Mouse (Mus musculus) midbrain, postnatal 0 days (tissue): ENCODE results near the gene Fibp. TPM values are rescaled to one million over a fixed set of nuclear protein-coding genes. Genes with fewer than 3 reads are reported as not detected.

Experiments
- ATAC-seq: fragments of 200-750 bp; cut with Nextera tagmentation; 2 replicates; pipeline ENCODE4 v1.8.0; 2017; ENCODE audit warnings: moderate number of reproducible peaks, mild to moderate bottlenecking, moderate TSS enrichment, moderate library complexity; ENCODE audit not compliant: low FRiP score
- DNase-seq: peaks from one replicate; pipeline ENCODE4 v3.0.0-alpha.2; 2015; ENCODE audit warnings: low spot score
- H3K27ac ChIP-seq: fragments of 300-500 bp; sonication (generic); 2 replicates; pipeline ENCODE4 v1.5.1; 2014; ENCODE audit warnings: low read depth, mild to moderate bottlenecking, low read length, mixed read lengths
- H3K27me3 ChIP-seq: fragments of 300-500 bp; sonication (generic); 2 replicates; pipeline ENCODE4 v1.6.1; 2014; ENCODE audit warnings: low read length, control low read depth, mixed read lengths; ENCODE audit not compliant: insufficient read depth
- H3K36me3 ChIP-seq: fragments of 300-500 bp; sonication (generic); 2 replicates; pipeline ENCODE4 v1.6.1; 2014; ENCODE audit warnings: low read length, control low read depth, mixed read lengths; ENCODE audit not compliant: insufficient read depth
- H3K4me1 ChIP-seq: fragments of 300-500 bp; sonication (generic); 2 replicates; pipeline ENCODE4 v1.6.1; 2014; ENCODE audit warnings: mild to moderate bottlenecking, control low read depth, antibody characterized with exemption, low read length, mixed read lengths; ENCODE audit not compliant: insufficient read depth
- H3K4me2 ChIP-seq: fragments of 300-500 bp; sonication (generic); 2 replicates; pipeline ENCODE4 v1.6.1; 2014; ENCODE audit warnings: low read depth, mild to moderate bottlenecking, low read length, mixed read lengths; ENCODE audit not compliant: poor library complexity, severe bottlenecking
- H3K4me3 ChIP-seq: fragments of 300-500 bp; sonication (generic); 2 replicates; pipeline ENCODE4 v1.5.1; 2014; ENCODE audit warnings: low read depth, mild to moderate bottlenecking, low read length, moderate library complexity
- H3K9ac ChIP-seq: fragments of 300-500 bp; sonication (generic); replicated peaks from 2 replicates; pipeline ENCODE4 v1.6.1; 2014; ENCODE audit warnings: mild to moderate bottlenecking, low read length, moderate library complexity, mixed read lengths; ENCODE audit not compliant: poor library complexity, severe bottlenecking
- H3K9me3 ChIP-seq: fragments of 300-500 bp; sonication (generic); 2 replicates; pipeline ENCODE4 v1.6.1; 2016; ENCODE audit warnings: low read length, control low read depth
- CTCF ChIP-seq: IDR thresholded peaks from 2 replicates; pipeline ENCODE4 v1.5.1; 2016; ENCODE audit warnings: antibody characterized with exemption, mild to moderate bottlenecking
- WGBS: fragments of 180-500 bp; shearing (Covaris S2); extraction: QIAGEN DNeasy Blood & Tissue Kit; methylation state at CpG from one replicate; pipeline ENCODE4 v1.1.7; 2014; 5-methylcytosine and 5-hydroxymethylcytosine counted together
- polyA plus RNA-seq: library from polyadenylated mRNA; unstranded; fragments of >200 nt; fragmentation: Nextera tagmentation; extraction: Ambion mirVana; gene quantifications from 2 replicates; pipeline ENCODE4 v1.2.1, GENCODE M21; 2015
- total RNA-seq: library from RNA; depleted of rRNA; stranded (reverse); fragments of >200 nt; gene quantifications from 2 replicates; pipeline ENCODE4 v1.2.3, GENCODE M21; 2014

Gene Fibp
- total and polyA plus RNA-seq, 2 experiments from 2014 or later = 122 to 174 TPM

DNA sequence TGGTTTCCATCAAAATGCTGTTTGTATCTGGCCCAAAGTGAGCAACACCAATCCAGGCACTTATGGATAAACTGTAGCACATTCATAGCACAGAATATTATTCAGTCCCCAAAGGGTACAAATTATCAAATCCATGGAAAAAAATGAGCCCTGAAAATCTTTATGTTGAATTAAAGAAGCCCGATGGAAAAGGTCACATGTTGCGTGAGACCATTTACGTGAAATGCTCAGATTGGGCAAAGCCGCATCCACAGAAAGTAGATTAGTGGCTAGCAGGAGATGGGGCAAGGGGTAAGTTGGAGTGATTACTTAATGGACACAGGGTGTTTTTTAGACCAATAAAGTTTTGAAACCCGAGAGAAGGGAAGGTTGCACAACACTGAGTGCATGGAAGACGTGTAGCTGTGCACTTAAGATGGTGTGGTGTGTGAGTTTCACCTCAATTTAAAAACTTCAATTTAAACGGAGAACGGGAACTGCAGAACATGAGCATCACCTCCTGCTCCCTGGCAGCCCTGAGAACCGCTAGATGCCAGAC, 16.0 kb upstream of the Fibp start:
- no peak for DNase-seq
- no peak for TF ChIP-seq CTCF
- Histone ChIP-seq H3K9me3 (no peaks in the 10 kb centered on the region), H3K27ac (no peak overlapping the region), H3K4me2 (no peak overlapping the region), H3K27me3 (peaks cover 35% of the 10 kb centered on the region), H3K36me3 (no peaks in the 10 kb centered on the region), H3K4me1 (0 out of 2 replicates have a peak, but pooled peaks cover 4% of the 10 kb centered on the region), H3K9ac (no peak overlapping the region), H3K4me3 (no peak overlapping the region)
- ATAC-seq = no peak
- 74% methylated on average over 9 of the region's 9 CpGs for WGBS

DNA sequence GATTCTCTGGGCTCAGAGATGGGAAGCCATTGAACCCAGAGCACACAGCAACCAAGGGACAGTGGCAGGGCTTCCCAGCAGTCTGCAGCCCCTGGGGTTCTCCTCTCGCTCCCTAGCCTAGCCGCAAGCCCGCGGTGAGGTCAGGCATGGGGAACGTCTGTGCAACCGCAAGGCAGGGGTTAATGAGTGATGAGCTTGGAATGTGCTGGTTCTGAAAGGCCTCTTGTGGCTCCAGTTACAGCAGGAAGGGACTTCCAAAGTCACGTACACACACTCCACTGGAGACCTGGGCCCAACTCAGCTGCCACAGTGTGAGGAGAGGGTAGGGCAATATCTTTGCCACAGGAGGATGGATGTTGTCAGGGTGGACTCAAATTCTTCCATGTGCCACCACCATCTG, 15.5 kb upstream of the Fibp start:
- H3K4me1 ChIP-seq = 0 out of 2 replicates have a peak, but pooled peaks cover 4% of the 10 kb centered on the region
- TF ChIP-seq CTCF = no peak
- WGBS = 44% methylated on average over 7 of the region's 7 CpGs
- DNase-seq (no peak), ATAC-seq (no peak)
- no peak overlapping the region for H3K4me2 ChIP-seq
- no peak overlapping the region for H3K27ac ChIP-seq
- no peaks in the 10 kb centered on the region for H3K9me3 ChIP-seq
- H3K36me3 ChIP-seq = no peaks in the 10 kb centered on the region
- no peak overlapping the region for H3K9ac ChIP-seq
- H3K27me3 ChIP-seq = peaks cover 40% of the 10 kb centered on the region
- H3K4me3 ChIP-seq = no peak overlapping the region

DNA sequence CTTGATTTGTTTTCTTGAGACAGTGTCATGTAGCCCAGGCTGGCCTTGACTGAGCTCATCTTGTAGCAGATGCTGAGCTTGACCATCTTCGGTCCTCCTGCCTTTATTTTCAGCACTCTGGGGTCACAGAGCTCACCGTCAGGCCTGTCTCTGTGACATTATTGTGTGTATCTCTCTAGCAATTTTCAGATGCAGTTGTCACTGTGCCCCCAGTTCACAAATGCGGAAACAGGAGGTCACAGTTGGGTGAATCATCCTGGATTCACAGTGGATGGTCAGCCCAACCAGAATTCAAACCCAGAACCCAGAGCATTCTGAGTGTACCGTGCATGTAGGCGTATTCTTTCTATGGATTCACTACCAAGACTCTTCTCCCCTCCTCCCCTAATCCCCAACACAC, 14.7 kb upstream of the Fibp start:
- no peak overlapping the region for H3K27ac ChIP-seq
- H3K9ac ChIP-seq = no peak overlapping the region
- ATAC-seq (no peak), DNase-seq (no peak)
- no peak overlapping the region for H3K4me2 ChIP-seq
- H3K27me3 ChIP-seq = peaks cover 44% of the 10 kb centered on the region
- H3K4me3 ChIP-seq = no peak overlapping the region
- no peaks in the 10 kb centered on the region for H3K36me3 ChIP-seq
- H3K4me1 ChIP-seq = 0 out of 2 replicates have a peak, but pooled peaks cover 4% of the 10 kb centered on the region
- no peaks in the 10 kb centered on the region for H3K9me3 ChIP-seq
- WGBS = 95% methylated on average over 5 of the region's 5 CpGs
- no peak for TF ChIP-seq CTCF

DNA sequence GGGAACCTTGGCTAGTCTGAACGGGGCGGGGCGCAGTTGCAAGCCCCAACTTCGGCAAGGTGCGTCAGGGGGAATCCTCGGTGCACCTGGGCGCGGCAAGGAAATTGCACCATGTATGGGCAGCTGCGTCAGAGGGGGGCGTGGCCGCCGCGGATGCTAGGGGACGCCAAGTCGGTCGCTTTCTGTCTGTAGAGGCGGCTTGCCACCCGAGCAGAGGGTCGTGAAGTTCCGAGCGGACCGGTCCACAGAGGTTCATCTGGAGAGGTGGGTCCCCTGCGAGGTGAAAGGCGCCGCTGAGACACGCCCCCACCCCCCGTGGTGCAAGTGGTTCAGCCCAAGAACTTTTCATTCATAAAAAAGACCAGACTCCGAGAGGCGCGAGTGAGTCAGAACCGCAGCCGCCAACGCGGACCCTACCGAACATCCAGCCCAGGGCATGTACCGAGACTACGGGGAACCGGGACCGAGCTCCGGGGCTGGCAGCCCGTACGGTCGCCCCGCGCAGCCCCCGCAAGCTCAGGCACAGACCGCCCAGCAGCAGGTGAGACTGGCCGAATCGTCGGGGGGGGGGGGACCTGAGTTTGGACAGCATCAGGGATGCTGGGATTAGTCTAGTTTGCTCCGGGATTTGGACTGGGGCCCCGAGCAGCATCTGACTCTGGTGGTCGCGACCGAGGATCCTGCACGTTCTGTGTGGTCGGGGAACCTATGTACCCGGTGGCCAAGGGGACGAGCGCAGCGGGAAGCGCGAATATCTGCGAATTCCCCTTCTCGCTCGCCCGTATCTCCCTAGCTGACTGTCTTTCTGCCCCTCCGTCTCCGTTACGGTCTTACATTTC, 12.7 kb upstream of the Fibp start, which contains the start of gene Fosl1:
Fosl1 (plus strand) TSS at position 33 of the 839 bp plus-strand sequence.
- H3K4me2 ChIP-seq = peak within 1 kb of the TSS; percentile 97
- H3K27me3 ChIP-seq = peaks cover 44% of the 10 kb centered on the region

DNA sequence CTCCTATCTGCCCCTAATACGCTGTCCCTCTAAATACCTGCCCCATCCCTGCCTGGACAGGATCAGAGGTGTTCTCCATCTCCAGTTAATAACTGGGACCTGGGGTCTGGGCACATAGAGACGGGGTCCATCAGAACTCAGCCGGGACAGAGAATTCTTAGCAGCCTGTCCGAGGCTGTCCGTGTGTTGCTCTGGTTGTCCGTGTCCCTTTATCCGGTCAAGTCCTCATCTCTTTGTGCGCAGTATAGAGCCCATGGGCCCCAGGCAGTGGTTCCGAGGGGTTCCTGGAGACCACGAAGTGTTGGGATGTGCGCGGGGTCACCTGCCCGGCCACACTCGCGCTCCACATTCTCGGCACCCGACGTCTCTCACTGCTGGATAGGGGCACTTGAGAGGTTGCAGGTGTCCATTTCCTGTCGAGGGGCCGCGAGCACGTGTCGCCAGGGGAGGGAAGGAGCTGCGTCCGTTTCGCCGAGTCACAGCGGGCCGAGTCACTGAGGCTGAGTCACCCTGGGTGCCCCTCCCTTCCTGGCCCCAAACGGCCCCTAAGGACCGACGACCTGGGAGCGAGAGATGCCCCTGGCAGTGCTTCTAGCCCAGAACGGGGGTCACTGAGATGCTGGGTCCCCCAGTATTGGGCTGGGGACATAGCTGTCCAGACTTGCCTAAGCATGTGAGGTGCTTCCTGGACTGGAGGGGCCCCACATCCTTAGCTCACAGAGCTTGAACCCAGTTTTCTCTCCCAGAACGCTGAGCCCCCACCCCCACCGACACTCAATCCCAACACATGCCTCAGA, 11.9 kb upstream of the Fibp start:
- peak overlapping the region; percentile 47 for H3K4me3 ChIP-seq
- peaks cover 44% of the 10 kb centered on the region for H3K27me3 ChIP-seq
- no peak for TF ChIP-seq CTCF
- DNase-seq (no peak), ATAC-seq (no peak)
- H3K27ac ChIP-seq = no peak overlapping the region
- peak overlapping the region; percentile 97 for H3K4me2 ChIP-seq
- no peak overlapping the region for H3K9ac ChIP-seq
- 0 out of 2 replicates have a peak, but pooled peaks cover 4% of the 10 kb centered on the region for H3K4me1 ChIP-seq
- no peaks in the 10 kb centered on the region for H3K36me3 ChIP-seq
- WGBS = 10% methylated on average over 36 of the region's 36 CpGs
- H3K9me3 ChIP-seq = no peaks in the 10 kb centered on the region

More for the DNA sequence above, 12.7 kb upstream of the Fibp start, which contains the start of gene Fosl1:
- peak within 1 kb of the TSS; percentile 42; the same call in 1 of the 2 replicates for H3K9ac ChIP-seq
- under 1% methylated on average over 70 of the region's 70 CpGs for WGBS
- H3K9me3 ChIP-seq = no peaks in the 10 kb centered on the region
- peak within 1 kb of the TSS; percentile 47 for H3K4me3 ChIP-seq
- H3K4me1 ChIP-seq = 0 out of 2 replicates have a peak, but pooled peaks cover 4% of the 10 kb centered on the region
- H3K36me3 ChIP-seq = no peaks in the 10 kb centered on the region
- DNase-seq (peak; percentile 42), ATAC-seq (peak; percentile 47; the same call in 1 of the 2 replicates)
- H3K27ac ChIP-seq = no peak within 1 kb of the TSS
- no peak for TF ChIP-seq CTCF
